ENCODE assay signal across 8 mouse cellular contexts in genomic region chr11:107028275-107028618, GRCm38 (mm10). TPM values are rescaled to one million over a fixed set of nuclear protein-coding genes. Genes with fewer than 3 reads are reported as not detected.
A peak's percentile ranks its signal among the peaks of the same experiment; 100 is the strongest.
DNase-seq lines count a peak whose midpoint lies in the region; ATAC-seq and TF ChIP-seq lines count a peak whose summit lies in the region.

No protein-coding gene starts in this region.

- peak overlapping the region; percentile 85 for H3K9ac ChIP-seq in heart, embryonic 13.5 days
- H3K9ac ChIP-seq in hindbrain, embryonic 14.5 days: peak overlapping the region; percentile 67

- intact Hi-C loops in heart, postnatal 10 days (cut with DNase I): no loop called here

- no peaks in the 10 kb centered on the region for H3K9me3 ChIP-seq in heart, embryonic 13.5 days
- H3K9me3 ChIP-seq in G1E (replicated peaks): no peaks in the 10 kb centered on the region
- no peaks in the 10 kb centered on the region for H3K9me3 ChIP-seq in hindbrain, embryonic 14.5 days (ENCODE audit: control insufficient read depth, low read length)
- H3K9me3 ChIP-seq in midbrain, embryonic 10.5 days (replicated peaks): no peaks in the 10 kb centered on the region

- peaks cover 18% of the 10 kb centered on the region for H3K27me3 ChIP-seq in heart, embryonic 13.5 days (replicated peaks)
- peaks cover 26% of the 10 kb centered on the region for H3K27me3 ChIP-seq in G1E (ENCODE audit: insufficient read depth, low read length)
- H3K27me3 ChIP-seq in hindbrain, embryonic 14.5 days (ENCODE audit: control insufficient read depth, insufficient read depth, low read length): no peaks in the 10 kb centered on the region
- peaks cover 54% of the 10 kb centered on the region for H3K27me3 ChIP-seq in midbrain, embryonic 10.5 days (ENCODE audit: low read depth, poor library complexity, severe bottlenecking)

- peaks cover 8% of the 10 kb centered on the region; the same call in 1 of the 2 replicates for H3K36me3 ChIP-seq in heart, embryonic 13.5 days
- H3K36me3 ChIP-seq in G1E (replicated peaks): peaks cover 8% of the 10 kb centered on the region
- H3K36me3 ChIP-seq in hindbrain, embryonic 14.5 days (replicated peaks; ENCODE audit: control insufficient read depth, insufficient read depth): no peaks in the 10 kb centered on the region; the same call in 1 of the 2 replicates
- no peaks in the 10 kb centered on the region for H3K36me3 ChIP-seq in midbrain, embryonic 10.5 days

- no peak for TF ChIP-seq CTCF in G1E (IDR thresholded peaks at IDR 0.05; ENCODE audit: low read depth, low read length)

- peak overlapping the region; percentile 97 for H3K4me2 ChIP-seq in heart, embryonic 13.5 days
- peak overlapping the region; percentile 83 for H3K4me2 ChIP-seq in hindbrain, embryonic 14.5 days (replicated peaks)

- ATAC-seq in heart, embryonic 13.5 days (ENCODE audit: extremely low read depth, insufficient number of reproducible peaks, low FRiP score, low TSS enrichment): peak; percentile 39
- no peak for ATAC-seq in G1E (ENCODE audit: extremely low read depth, insufficient number of reproducible peaks, low FRiP score, poor library complexity, severe bottlenecking)
- peak; percentile 65; the same call in 1 of the 2 replicates for ATAC-seq in hindbrain, embryonic 14.5 days (ENCODE audit: low FRiP score)

- DNase-seq in heart, postnatal 10 days: no peak
- no peak for DNase-seq in G1E (ENCODE audit: low spot score)
- DNase-seq in hindbrain, embryonic 14.5 days (ENCODE audit: low spot score): no peak
- no peak for DNase-seq in midbrain, embryonic 10.5 days (ENCODE audit: low spot score)
- no peak for DNase-seq in ovary, postnatal 14 days (ENCODE audit: low spot score)
- no peak for DNase-seq in T-cell, adult 2 months (ENCODE audit: low spot score)
- DNase-seq in adrenal gland, postnatal 4 days (ENCODE audit: low spot score in 2 of 2): no peak

- H3K4me1 ChIP-seq in heart, embryonic 13.5 days: peaks cover 44% of the 10 kb centered on the region
- H3K4me1 ChIP-seq in G1E (ENCODE audit: insufficient read depth, low read depth, low read length): peaks cover 35% of the 10 kb centered on the region
- peaks cover 35% of the 10 kb centered on the region for H3K4me1 ChIP-seq in hindbrain, embryonic 14.5 days (replicated peaks; ENCODE audit: control insufficient read depth, insufficient read depth, low read length)
- H3K4me1 ChIP-seq in midbrain, embryonic 10.5 days: peaks cover 71% of the 10 kb centered on the region

- peak overlapping the region; percentile 77 for H3K4me3 ChIP-seq in heart, embryonic 13.5 days
- H3K4me3 ChIP-seq in G1E (ENCODE audit: low read depth, low read length): peak overlapping the region; percentile 81
- H3K4me3 ChIP-seq in hindbrain, embryonic 14.5 days (replicated peaks; ENCODE audit: low read length): peak overlapping the region; percentile 54
- H3K4me3 ChIP-seq in midbrain, embryonic 10.5 days: peak overlapping the region; percentile 74

- 4% methylated on average over 29 of the region's 29 CpGs for WGBS in heart, embryonic 13.5 days
- WGBS in hindbrain, embryonic 14.5 days: 4% methylated on average over 29 of the region's 29 CpGs
- 5% methylated on average over 29 of the region's 29 CpGs for WGBS in midbrain, embryonic 10.5 days

- peak overlapping the region; percentile 82 for H3K27ac ChIP-seq in heart, embryonic 13.5 days (replicated peaks)
- peak overlapping the region; percentile 84 for H3K27ac ChIP-seq in hindbrain, embryonic 14.5 days
- H3K27ac ChIP-seq in midbrain, embryonic 10.5 days (replicated peaks): peak overlapping the region; percentile 91

RNA-seq across cellular contexts. Expression of gene 1810010H24Rik, which starts 2.8 kb away (rescaled TPM):
- 1.9 and 2.0 TPM in 2 replicates for polyA plus RNA-seq in heart, embryonic 13.5 days (2015; fragmentation: Nextera tagmentation; extraction: Ambion mirVana)
- total RNA-seq in heart, postnatal 10 days (2021): 1 to 10 TPM; 3.2 to 3.8 TPM
- 2.6 and 5.5 TPM in 2 replicates for total RNA-seq in G1E (2014; fragmentation: Nextera tagmentation)
- 0.87 and 1.3 TPM in 2 replicates for total RNA-seq in G1E (2017)
- polyA plus RNA-seq in G1E (2012): 0.62 and 0.63 TPM in 2 replicates
- polyA plus RNA-seq in hindbrain, embryonic 14.5 days (2014; fragmentation: Nextera tagmentation; extraction: Ambion mirVana): 7.1 and 7.8 TPM in 2 replicates
- polyA plus RNA-seq in midbrain, embryonic 10.5 days (2016; fragmentation: Nextera tagmentation; extraction: Ambion mirVana): 2.0 and 3.2 TPM in 2 replicates
- total RNA-seq in adrenal gland, postnatal 4 days (2021): 1 to 10 TPM; 3.2 to 6.3 TPM

RNA-seq across cellular contexts. Expression of gene Kpna2, which starts 28.9 kb away (rescaled TPM):
- 281 and 299 TPM in 2 replicates for polyA plus RNA-seq in heart, embryonic 13.5 days (2015; fragmentation: Nextera tagmentation; extraction: Ambion mirVana)
- 100 to 1,000 TPM; 104 to 112 TPM for total RNA-seq in heart, postnatal 10 days (2021)
- total RNA-seq in G1E (2014; fragmentation: Nextera tagmentation) (302 and 432 TPM in 2 replicates), G1E (2017) (62.0 and 66.2 TPM in 2 replicates)
- 13.7 and 16.5 TPM in 2 replicates for polyA plus RNA-seq in G1E (2012)
- 150 and 177 TPM in 2 replicates for polyA plus RNA-seq in hindbrain, embryonic 14.5 days (2014; fragmentation: Nextera tagmentation; extraction: Ambion mirVana)
- 746 and 771 TPM in 2 replicates for polyA plus RNA-seq in midbrain, embryonic 10.5 days (2016; fragmentation: Nextera tagmentation; extraction: Ambion mirVana)
- 10 to 100 TPM; 52.5 to 54.6 TPM for total RNA-seq in adrenal gland, postnatal 4 days (2021)
